Mouse (Mus musculus): ENCODE results near the gene Spns3. TPM values are rescaled to one million over a fixed set of nuclear protein-coding genes. Genes with fewer than 3 reads are reported as not detected.

Spns3 gene
- total and polyA plus RNA-seq, 3 experiments = 5.2 to 12.7 TPM; not detected in 1

GRCm38 (mm10) chr11:72540437-72540836 lies 9.9 kb downstream of the Spns3 start (continued):
- no peak for TF ChIP-seq CHD2 (IDR thresholded peaks at IDR 0.05; ENCODE audit: low read length)

- H3K4me3 ChIP-seq (ENCODE audit: control insufficient read depth in 1 of 2, insufficient read depth in 1 of 2, low read depth in 2 of 2, low read length in 2 of 2) = no peak overlapping the region
- H3K27ac ChIP-seq (ENCODE audit: control insufficient read depth, low read depth, low read length) = no peak overlapping the region
- H3K9ac ChIP-seq (ENCODE audit: control insufficient read depth, low read depth, low read length, poor library complexity, severe bottlenecking) = no peak overlapping the region
- H3K9me3 ChIP-seq (replicated peaks; ENCODE audit: insufficient read depth, low read length) = no peaks in the 10 kb centered on the region
- H3K4me1 ChIP-seq (ENCODE audit: control insufficient read depth in 1 of 2, insufficient read depth in 2 of 2, low read length in 2 of 2) = no peaks in the 10 kb centered on the region
- DNase-seq (ENCODE audit: low read depth, low spot score) = no peak
- no peaks in the 10 kb centered on the region for H3K79me2 ChIP-seq (ENCODE audit: control insufficient read depth, insufficient read depth, low read length, poor library complexity)
- H3K27me3 ChIP-seq (ENCODE audit: control insufficient read depth in 1 of 2, insufficient read depth in 2 of 2, low read length in 2 of 2) = no peaks in the 10 kb centered on the region
- no peaks in the 10 kb centered on the region for H3K36me3 ChIP-seq (ENCODE audit: control insufficient read depth in 1 of 2, insufficient read depth in 2 of 2, low read length in 2 of 2)
- TF ChIP-seq MXI1 (IDR thresholded peaks at IDR 0.05; ENCODE audit: low read depth, low read length) = no peak
- no peak for TF ChIP-seq POLR2AphosphoS2 (IDR thresholded peaks at IDR 0.05; ENCODE audit: low read length)
- no peak for TF ChIP-seq UBTF (IDR thresholded peaks at IDR 0.05; ENCODE audit: borderline replicate concordance, insufficient read depth, low read depth, low read length)
- no peak for TF ChIP-seq RAD21 (IDR thresholded peaks at IDR 0.05; ENCODE audit: low read depth, low read length)
- TF ChIP-seq CHD1 (IDR thresholded peaks at IDR 0.05; ENCODE audit: low read depth, low read length) = no peak
- TF ChIP-seq TAL1 (IDR thresholded peaks at IDR 0.05; ENCODE audit: low read length) = no peak
- TF ChIP-seq USF1 (IDR thresholded peaks at IDR 0.05; ENCODE audit: low read depth, low read length) = no peak
- no peak for TF ChIP-seq USF2 (IDR thresholded peaks at IDR 0.05; ENCODE audit: borderline replicate concordance in 1 of 2, insufficient read depth in 1 of 2, low read depth in 1 of 2, low read length in 2 of 2)
Measured at GRCm38 (mm10) chr11:72538811-72539210, 11.5 kb downstream of the Spns3 start.

- no peak for DNase-seq (ENCODE audit: low read depth, low spot score)
- no peaks in the 10 kb centered on the region for H3K79me2 ChIP-seq (ENCODE audit: control insufficient read depth, insufficient read depth, low read length, poor library complexity)
- no peak overlapping the region for H3K27ac ChIP-seq (ENCODE audit: control insufficient read depth, low read depth, low read length)
- no peak overlapping the region for H3K4me3 ChIP-seq (ENCODE audit: control insufficient read depth in 1 of 2, insufficient read depth in 1 of 2, low read depth in 2 of 2, low read length in 2 of 2)
- H3K9me3 ChIP-seq (replicated peaks; ENCODE audit: insufficient read depth, low read length) = no peaks in the 10 kb centered on the region
- H3K4me1 ChIP-seq (ENCODE audit: control insufficient read depth in 1 of 2, insufficient read depth in 2 of 2, low read length in 2 of 2) = no peaks in the 10 kb centered on the region
- no peak for TF ChIP-seq MAFK (IDR thresholded peaks at IDR 0.05; ENCODE audit: borderline replicate concordance, low read depth, low read length)
- TF ChIP-seq HCFC1 (IDR thresholded peaks at IDR 0.05; ENCODE audit: low read depth, low read length) = no peak
- no peak for TF ChIP-seq GABPA (IDR thresholded peaks at IDR 0.05; ENCODE audit: low read depth, low read length)
- no peak for TF ChIP-seq ETS1 (IDR thresholded peaks at IDR 0.05; ENCODE audit: low read depth, low read length)
- TF ChIP-seq ELF1 (IDR thresholded peaks at IDR 0.05; ENCODE audit: low read depth, low read length) = no peak
- no peak for TF ChIP-seq TBP (IDR thresholded peaks at IDR 0.05; ENCODE audit: low read depth, low read length)
- no peak for TF ChIP-seq TAL1 (IDR thresholded peaks at IDR 0.05; ENCODE audit: low read length)
- TF ChIP-seq RAD21 (IDR thresholded peaks at IDR 0.05; ENCODE audit: low read depth, low read length) = no peak
- TF ChIP-seq MXI1 (IDR thresholded peaks at IDR 0.05; ENCODE audit: low read depth, low read length) = no peak
- no peak for TF ChIP-seq SIN3A (IDR thresholded peaks at IDR 0.05; ENCODE audit: low read length)
- TF ChIP-seq CTCF (IDR thresholded peaks at IDR 0.05 in 2 of 3, conservative IDR thresholded peaks at IDR 0.05 in 1 of 3; ENCODE audit: control insufficient read depth in 1 of 3, insufficient read depth in 1 of 3, low read depth in 2 of 3, low read length in 3 of 3, poor library complexity in 1 of 3, severe bottlenecking in 1 of 3) = no peak
- no peak for TF ChIP-seq POLR2A (IDR thresholded peaks at IDR 0.05; ENCODE audit: control insufficient read depth in 1 of 2, insufficient read depth in 1 of 2, low read depth in 1 of 2, low read length in 2 of 2, poor library complexity in 1 of 2)
- no peak for TF ChIP-seq USF2 (IDR thresholded peaks at IDR 0.05; ENCODE audit: borderline replicate concordance in 1 of 2, insufficient read depth in 1 of 2, low read depth in 1 of 2, low read length in 2 of 2)
- no peak for TF ChIP-seq SMC3 (IDR thresholded peaks at IDR 0.05; ENCODE audit: low read depth, low read length)
- TF ChIP-seq EP300 (IDR thresholded peaks at IDR 0.05; ENCODE audit: low read depth in 1 of 2, low read length in 2 of 2) = no peak
- no peak for TF ChIP-seq POLR2AphosphoS2 (IDR thresholded peaks at IDR 0.05; ENCODE audit: low read length)
- TF ChIP-seq TCF12 (IDR thresholded peaks at IDR 0.05; ENCODE audit: low read depth, low read length) = no peak
- no peak for TF ChIP-seq RCOR1 (IDR thresholded peaks at IDR 0.05; ENCODE audit: low read depth, low read length)
- TF ChIP-seq GATA1 (IDR thresholded peaks at IDR 0.05; ENCODE audit: low read depth, low read length) = no peak
- TF ChIP-seq USF1 (IDR thresholded peaks at IDR 0.05; ENCODE audit: low read depth, low read length) = no peak
- no peaks in the 10 kb centered on the region for H3K36me3 ChIP-seq (ENCODE audit: control insufficient read depth in 1 of 2, insufficient read depth in 2 of 2, low read length in 2 of 2)
- no peak overlapping the region for H3K9ac ChIP-seq (ENCODE audit: control insufficient read depth, low read depth, low read length, poor library complexity, severe bottlenecking)
- H3K27me3 ChIP-seq (ENCODE audit: control insufficient read depth in 1 of 2, insufficient read depth in 2 of 2, low read length in 2 of 2) = no peaks in the 10 kb centered on the region
Measured at GRCm38 (mm10) chr11:72538037-72538755, 12.1 kb downstream of the Spns3 start.

Data from MEL (cell line).